Mouse (Mus musculus) cerebellum, adult 2 months (tissue): ENCODE measurements around the gene Rbbp4. TPM values are rescaled to one million over a fixed set of nuclear protein-coding genes. Genes with fewer than 3 reads are reported as not detected.

Source experiments
- DNase-seq, 2 experiments: peaks; one replicate each; pipeline ENCODE4 v3.0.0; 2021
- H3K27ac ChIP-seq: fragments of 200-500 bp; 2 replicates; pipeline ENCODE4 v1.5.1; 2012; ENCODE audit warnings: low read length, control low read depth, inconsistent platforms; ENCODE audit not compliant: insufficient read depth
- H3K27me3 ChIP-seq: fragments of 200-500 bp; 2 replicates; pipeline ENCODE4 v1.6.1; 2012; ENCODE audit warnings: inconsistent platforms, mild to moderate bottlenecking, low read length, moderate library complexity; ENCODE audit not compliant: control insufficient read depth, insufficient read depth
- H3K4me1 ChIP-seq: fragments of 200-500 bp; 2 replicates; pipeline ENCODE4 v1.6.1; 2011; ENCODE audit warnings: low read length; ENCODE audit not compliant: control insufficient read depth, insufficient read depth
- H3K4me3 ChIP-seq: fragments of 200-500 bp; replicated peaks from 2 replicates; pipeline ENCODE3; 2011; ENCODE audit warnings: mild to moderate bottlenecking, low read depth, low read length, control low read depth; ENCODE audit not compliant: insufficient read depth
- CTCF ChIP-seq: fragments of 200-500 bp; IDR thresholded peaks from 2 replicates; pipeline ENCODE4 v1.5.1; 2011; ENCODE audit warnings: low read depth, mild to moderate bottlenecking, control low read depth, low read length, moderate library complexity, borderline replicate concordance; ENCODE audit not compliant: insufficient read depth
- POLR2A ChIP-seq: fragments of 200-500 bp; IDR thresholded peaks from 2 replicates; pipeline ENCODE4 v1.6.1; 2011; ENCODE audit warnings: low read length, control low read depth, borderline replicate concordance; ENCODE audit not compliant: insufficient read depth
- WGBS: fragments of 180-500 bp; shearing (Covaris S2); methylation state at CpG from one replicate; pipeline ENCODE4 v1.1.7; 2018; 5-methylcytosine and 5-hydroxymethylcytosine counted together
- polyA plus RNA-seq: library from polyadenylated mRNA; depleted of rRNA; stranded (reverse); fragments of >200 nt; gene quantifications from 2 replicates; pipeline ENCODE4 v1.2.3, GENCODE M21; 2012

Rbbp4 gene
- polyA plus RNA-seq, 1 experiment, result 70.9 TPM

DNA sequence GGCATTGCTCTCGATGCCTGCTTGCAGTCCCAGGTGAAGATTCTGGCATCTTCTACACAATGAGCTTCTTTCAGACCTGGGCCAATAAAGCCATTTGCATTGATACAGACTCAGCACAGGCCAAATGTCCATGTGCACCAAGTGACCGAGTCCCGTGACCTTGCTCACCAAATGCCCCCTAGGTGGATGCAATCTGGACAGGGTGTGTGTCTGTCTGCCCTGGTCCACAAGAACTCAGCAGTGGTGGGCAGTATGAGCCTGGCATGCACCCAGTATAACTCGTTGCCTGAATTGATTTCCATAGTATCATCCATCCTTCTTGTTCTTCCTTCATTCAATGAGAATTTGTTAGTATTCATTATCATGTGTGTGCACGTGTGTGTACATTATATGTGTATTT, 51.9 kb downstream of the Rbbp4 start:
- Histone ChIP-seq H3K27me3 (no peaks in the 10 kb centered on the region), H3K4me1 (peaks cover 12% of the 10 kb centered on the region), H3K4me3 (no peak overlapping the region), H3K27ac (no peak overlapping the region)
- 25% methylated on average over 5 of the region's 5 CpGs for WGBS
- TF ChIP-seq CTCF, result no peak
- no peak for TF ChIP-seq POLR2A
- DNase-seq, result peak; percentile 25 to 37

DNA sequence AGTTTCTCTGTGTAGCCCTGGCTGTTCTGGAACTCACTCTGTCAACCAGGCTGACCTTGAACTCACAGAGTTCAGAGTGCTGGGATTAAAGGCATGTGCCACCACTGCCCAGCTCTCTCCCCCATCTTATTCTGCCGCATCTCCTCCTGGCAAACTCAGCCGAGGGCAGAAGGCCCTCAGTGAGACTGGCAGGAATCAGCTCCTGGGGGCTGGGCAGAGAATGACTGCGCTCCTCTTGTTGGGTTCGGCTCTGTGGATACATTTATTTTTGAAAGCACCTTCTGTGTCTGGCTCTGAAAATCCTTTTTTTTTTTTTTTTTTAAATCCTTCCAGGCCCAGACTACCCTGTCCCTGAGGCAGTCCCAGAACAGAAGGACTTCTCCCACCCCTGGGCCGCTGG, 52.4 kb downstream of the Rbbp4 start:
- Histone ChIP-seq H3K4me3 (no peak overlapping the region), H3K4me1 (peaks cover 12% of the 10 kb centered on the region), H3K27me3 (no peaks in the 10 kb centered on the region), H3K27ac (no peak overlapping the region)
- no peak for TF ChIP-seq CTCF
- no peak for TF ChIP-seq POLR2A
- WGBS, result 26% methylated on average over 5 of the region's 5 CpGs
- no peak for DNase-seq

GRCm38 (mm10) chr4:129276453-129276865, 58.7 kb downstream of the Rbbp4 start:
- Histone ChIP-seq H3K27ac (no peak overlapping the region), H3K27me3 (no peaks in the 10 kb centered on the region), H3K4me3 (no peak overlapping the region), H3K4me1 (peaks cover 11% of the 10 kb centered on the region)
- 1% methylated on average over 18 of the region's 18 CpGs for WGBS
- peak; percentile 96 to 99 for DNase-seq
- TF ChIP-seq POLR2A (no peak), CTCF (peak; percentile 100)

DNA sequence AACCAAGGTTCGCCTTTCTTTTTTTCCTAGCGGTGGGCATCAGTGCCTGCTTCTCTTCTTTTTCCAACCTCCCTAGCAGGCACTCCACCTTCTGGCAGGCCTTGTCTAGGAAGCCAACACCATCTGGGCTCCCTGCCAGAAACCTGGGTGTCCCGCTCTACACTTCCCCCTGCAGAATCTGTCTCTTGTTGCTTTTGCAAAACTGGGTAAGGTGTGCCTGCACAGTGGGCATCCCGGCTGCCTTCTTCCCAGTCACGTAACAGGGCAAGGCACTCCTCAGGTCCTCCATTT, 62.5 kb downstream of the Rbbp4 start:
- 4% methylated on average over 5 of the region's 5 CpGs for WGBS
- Histone ChIP-seq H3K27ac (peak overlapping the region; percentile 71), H3K27me3 (no peaks in the 10 kb centered on the region), H3K4me1 (peaks cover 15% of the 10 kb centered on the region), H3K4me3 (no peak overlapping the region)
- peak; percentile 91 to 94 for DNase-seq
- TF ChIP-seq CTCF (peak; percentile 42; the same call in 1 of the 2 replicates), POLR2A (no peak)

GRCm38 (mm10) chr4:129271991-129272755, 63.0 kb downstream of the Rbbp4 start:
- peak; percentile 12; the same call in 1 of the 2 replicates for TF ChIP-seq POLR2A
- no peak for TF ChIP-seq CTCF
- WGBS, result 23% methylated on average over 15 of the region's 15 CpGs
- Histone ChIP-seq H3K27ac (peak overlapping the region; percentile 3), H3K4me1 (peaks cover 15% of the 10 kb centered on the region), H3K4me3 (peak overlapping the region; percentile 0), H3K27me3 (no peaks in the 10 kb centered on the region)
- DNase-seq, result no peak

DNA sequence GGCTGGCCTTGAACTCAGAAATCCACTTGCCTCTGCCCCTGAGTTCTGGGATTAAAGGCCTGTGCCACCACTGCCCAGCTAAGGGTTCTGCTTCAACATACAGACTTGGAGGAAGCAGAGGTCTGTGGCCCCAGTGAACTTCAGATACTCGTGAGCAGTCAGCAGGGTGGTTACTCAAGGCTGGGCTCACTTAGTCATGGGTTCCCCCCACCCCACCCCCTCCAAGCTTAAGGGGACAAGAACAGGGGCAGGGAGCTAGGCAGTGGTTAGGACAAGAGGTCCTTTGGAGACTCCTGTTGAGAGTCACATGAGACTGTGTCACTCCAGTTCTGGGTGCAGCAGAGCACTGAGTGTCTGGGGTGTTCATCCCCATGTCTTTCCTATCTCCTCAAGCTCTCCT, 66.5 kb downstream of the Rbbp4 start:
- WGBS, result 93% methylated on average over 1 of the region's 1 CpGs
- no peak for DNase-seq
- no peak for TF ChIP-seq CTCF
- no peaks in the 10 kb centered on the region for H3K27me3 ChIP-seq
- no peak overlapping the region for H3K4me3 ChIP-seq
- H3K4me1 ChIP-seq, result peaks cover 22% of the 10 kb centered on the region
- H3K27ac ChIP-seq, result no peak overlapping the region

GRCm38 (mm10) chr4:129266821-129267220, 68.3 kb downstream of the Rbbp4 start:
- no peak for TF ChIP-seq POLR2A
- no peak for TF ChIP-seq CTCF
- no peak overlapping the region for H3K4me3 ChIP-seq
- H3K27me3 ChIP-seq, result no peaks in the 10 kb centered on the region
- peaks cover 24% of the 10 kb centered on the region for H3K4me1 ChIP-seq
- no peak overlapping the region for H3K27ac ChIP-seq
- no peak for DNase-seq
- 91% methylated on average over 5 of the region's 5 CpGs for WGBS

DNA sequence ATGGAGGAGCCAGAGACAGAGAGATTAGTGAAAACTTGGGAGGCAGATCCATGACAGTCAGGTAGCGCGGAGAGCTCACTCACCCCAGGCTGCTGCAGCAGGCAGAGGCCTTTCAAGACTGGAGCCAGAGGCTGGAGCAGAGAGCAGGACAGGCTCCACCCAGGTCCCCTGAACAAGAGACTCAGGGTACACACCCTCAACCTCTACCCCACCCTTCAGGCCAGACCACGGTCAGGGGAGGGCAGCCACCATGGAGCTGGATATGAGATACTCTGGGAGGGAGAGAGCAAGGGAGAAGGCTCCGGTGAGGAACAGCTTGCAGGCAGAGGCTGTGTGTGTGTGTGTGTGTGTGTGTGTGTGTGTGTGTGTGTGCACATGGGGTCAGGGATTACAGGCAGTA, 69.0 kb downstream of the Rbbp4 start:
- H3K27me3 ChIP-seq, result no peaks in the 10 kb centered on the region
- WGBS, result 80% methylated on average over 4 of the region's 4 CpGs
- no peak for DNase-seq
- peaks cover 20% of the 10 kb centered on the region for H3K4me1 ChIP-seq
- TF ChIP-seq POLR2A (no peak), CTCF (no peak)
- H3K27ac ChIP-seq, result no peak overlapping the region
- no peak overlapping the region for H3K4me3 ChIP-seq
